Mouse (Mus musculus) small intestine, adult 2 months (tissue): ENCODE data around the gene Grin2b.

Source experiments
- CTCF ChIP-seq: fragments of 200-500 bp; IDR thresholded peaks from 2 replicates; pipeline ENCODE4 v1.5.1; 2012; ENCODE audit warnings: low read depth, mild to moderate bottlenecking, control low read depth, inconsistent platforms, low read length, moderate library complexity, mixed read lengths; ENCODE audit not compliant: insufficient replicate concordance, insufficient read length; ENCODE audit errors: extremely low read depth
- POLR2A ChIP-seq: fragments of 200-500 bp; IDR thresholded peaks from 2 replicates; pipeline ENCODE4 v1.6.1; 2012; ENCODE audit warnings: low read depth, mild to moderate bottlenecking, control low read depth, inconsistent platforms, low read length, moderate library complexity

DNA sequence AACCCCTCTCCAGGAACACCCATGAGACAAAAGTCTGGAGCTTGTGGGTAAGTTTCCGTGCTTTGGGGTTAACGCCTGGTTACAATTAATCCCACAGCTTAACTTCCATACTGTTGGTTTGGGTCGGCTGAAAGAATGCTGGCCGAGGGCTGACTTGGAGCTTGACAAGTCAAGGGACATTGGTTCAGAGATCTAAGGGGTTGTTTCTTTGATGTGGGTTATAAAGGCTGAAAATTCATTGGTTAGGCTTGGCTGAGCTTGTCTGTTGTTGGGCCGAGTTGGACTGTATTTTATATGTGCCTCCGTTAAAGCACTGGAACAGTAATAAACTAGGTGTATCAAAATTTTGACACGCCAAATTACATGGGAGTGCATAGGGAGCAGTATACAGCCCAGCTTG is 359.6 kb downstream of the Grin2b start:
- TF ChIP-seq POLR2A (no peak), CTCF (no peak)
